Mouse (Mus musculus) intestine, embryonic 15.5 days (tissue): ENCODE measurements around the gene Olfr434. TPM values are rescaled to one million over a fixed set of nuclear protein-coding genes. Genes with fewer than 3 reads are reported as not detected.

Source experiments
- ATAC-seq: fragments of 200-750 bp; cut with Nextera tagmentation; 2 replicates; pipeline ENCODE4 v1.8.0; 2017; ENCODE audit warnings: moderate TSS enrichment, moderate library complexity
- H3K27ac ChIP-seq: fragments of 300-500 bp; sonication (generic); 2 replicates; pipeline ENCODE4 v1.5.1; 2015; ENCODE audit warnings: mild to moderate bottlenecking, inconsistent platforms
- H3K27me3 ChIP-seq: fragments of 300-500 bp; sonication (generic); replicated peaks from 2 replicates; pipeline ENCODE4 v1.6.1; 2015; ENCODE audit warnings: inconsistent platforms
- H3K36me3 ChIP-seq: fragments of 300-500 bp; sonication (generic); 2 replicates; pipeline ENCODE4 v1.6.1; 2015; ENCODE audit warnings: inconsistent platforms
- H3K4me1 ChIP-seq: fragments of 300-500 bp; sonication (generic); replicated peaks from 2 replicates; pipeline ENCODE4 v1.6.1; 2015; ENCODE audit warnings: inconsistent platforms
- H3K4me2 ChIP-seq: fragments of 300-500 bp; sonication (generic); replicated peaks from 2 replicates; pipeline ENCODE4 v1.6.1; 2015; ENCODE audit warnings: mild to moderate bottlenecking, inconsistent platforms
- H3K4me3 ChIP-seq: fragments of 300-500 bp; sonication (generic); replicated peaks from 2 replicates; pipeline ENCODE4 v1.5.1; 2015; ENCODE audit warnings: inconsistent platforms
- H3K9ac ChIP-seq: fragments of 300-500 bp; sonication (generic); 2 replicates; pipeline ENCODE4 v1.6.1; 2015; ENCODE audit warnings: inconsistent platforms
- H3K9me3 ChIP-seq: fragments of 300-500 bp; sonication (generic); 2 replicates; pipeline ENCODE4 v1.6.1; 2016; ENCODE audit warnings: inconsistent platforms
- WGBS: fragments of 180-500 bp; shearing (Covaris S2); methylation state at CpG from one replicate; pipeline ENCODE4 v1.1.7; 2015; 5-methylcytosine and 5-hydroxymethylcytosine counted together
- polyA plus RNA-seq: library from polyadenylated mRNA; unstranded; fragments of >200 nt; fragmentation: Nextera tagmentation; extraction: Ambion mirVana; gene quantifications from 2 replicates; pipeline ENCODE4 v1.2.1, GENCODE M21; 2015

Olfr434 gene
- polyA plus RNA-seq, 1 experiment from 2014 or later, result not detected

- no peaks in the 10 kb centered on the region for H3K27me3 ChIP-seq
- H3K4me3 ChIP-seq, result no peak overlapping the region
- no peaks in the 10 kb centered on the region for H3K36me3 ChIP-seq
- no peak overlapping the region for H3K27ac ChIP-seq
- no peaks in the 10 kb centered on the region for H3K4me1 ChIP-seq
- 75% methylated on average over 1 of the region's 1 CpGs for WGBS
- no peak for ATAC-seq
- H3K9me3 ChIP-seq, result no peaks in the 10 kb centered on the region
- H3K4me2 ChIP-seq, result no peak overlapping the region
- H3K9ac ChIP-seq, result no peak overlapping the region
Measured at GRCm38 (mm10) chr6:43252994-43253393, 40.2 kb downstream of the Olfr434 start.

GRCm38 (mm10) chr6:43254193-43254926, 41.5 kb downstream of the Olfr434 start:
- no peaks in the 10 kb centered on the region for H3K27me3 ChIP-seq
- no peak overlapping the region for H3K4me3 ChIP-seq
- no peaks in the 10 kb centered on the region for H3K9me3 ChIP-seq
- H3K4me1 ChIP-seq, result no peaks in the 10 kb centered on the region
- no peak overlapping the region for H3K9ac ChIP-seq
- 59% methylated on average over 7 of the region's 7 CpGs for WGBS
- peak; percentile 61; the same call in 1 of the 2 replicates for ATAC-seq
- H3K27ac ChIP-seq, result no peak overlapping the region
- no peaks in the 10 kb centered on the region for H3K36me3 ChIP-seq
- no peak overlapping the region for H3K4me2 ChIP-seq

- WGBS, result 67% methylated on average over 2 of the region's 2 CpGs
- Histone ChIP-seq H3K4me3 (no peak overlapping the region), H3K4me1 (peaks cover 3% of the 10 kb centered on the region; the same call in 1 of the 2 replicates), H3K9me3 (no peaks in the 10 kb centered on the region), H3K27ac (no peak overlapping the region), H3K4me2 (no peak overlapping the region), H3K27me3 (no peaks in the 10 kb centered on the region), H3K36me3 (no peaks in the 10 kb centered on the region), H3K9ac (no peak overlapping the region)
- no peak for ATAC-seq
Measured at GRCm38 (mm10) chr6:43260756-43261155, 47.9 kb downstream of the Olfr434 start.

GRCm38 (mm10) chr6:43265363-43266041, 52.7 kb downstream of the Olfr434 start, which contains the start of gene Arhgef5:
TSS of gene Arhgef5 (plus strand) at chr6:43265582.
- Histone ChIP-seq H3K27me3 (no peaks in the 10 kb centered on the region), H3K27ac (peak within 1 kb of the TSS; percentile 71), H3K4me2 (peak within 1 kb of the TSS; percentile 78), H3K4me1 (peaks cover 3% of the 10 kb centered on the region; the same call in 1 of the 2 replicates), H3K36me3 (no peaks in the 10 kb centered on the region), H3K9me3 (no peaks in the 10 kb centered on the region), H3K4me3 (peak within 1 kb of the TSS; percentile 70), H3K9ac (peak within 1 kb of the TSS; percentile 75)
- WGBS, result 0% methylated on average over 45 of the region's 48 CpGs
- ATAC-seq, result peak; percentile 96

- Histone ChIP-seq H3K9ac (peak overlapping the region; percentile 75), H3K4me1 (peaks cover 3% of the 10 kb centered on the region; the same call in 1 of the 2 replicates), H3K27me3 (no peaks in the 10 kb centered on the region), H3K9me3 (no peaks in the 10 kb centered on the region), H3K27ac (peak overlapping the region; percentile 71), H3K4me2 (peak overlapping the region; percentile 78), H3K4me3 (peak overlapping the region; percentile 70), H3K36me3 (no peaks in the 10 kb centered on the region)
- WGBS, result 3% methylated on average over 8 of the region's 8 CpGs
- peak; percentile 67 for ATAC-seq
Measured at GRCm38 (mm10) chr6:43266356-43266755, 53.5 kb downstream of the Olfr434 start.

Other genes starting within 250 kb of the Olfr434 start
- not detected in 2 replicates for gene Olfr441, start 106.7 kb upstream of the Olfr434 start, polyA plus RNA-seq
- gene Olfr237-ps1, start 66.5 kb upstream of the Olfr434 start, polyA plus RNA-seq, result not detected in 2 replicates
- gene Olfr437, start 49.7 kb upstream of the Olfr434 start, polyA plus RNA-seq, result not detected in 2 replicates
- not detected in 2 replicates for gene Olfr13, start 40.9 kb upstream of the Olfr434 start, polyA plus RNA-seq
- gene Olfr435, start 15.9 kb upstream of the Olfr434 start, polyA plus RNA-seq, result not detected in 2 replicates
- not detected in 2 replicates for gene Olfr47, start 18.5 kb downstream of the Olfr434 start, polyA plus RNA-seq
- gene Arhgef5, start 52.6 kb downstream of the Olfr434 start, polyA plus RNA-seq, result 18.4 and 19.2 TPM in 2 replicates
- gene Nobox, start 96.5 kb downstream of the Olfr434 start, polyA plus RNA-seq, result not detected in 2 replicates